20 mouse cellular contexts compared by ENCODE assay signal in the genomic region with DNA sequence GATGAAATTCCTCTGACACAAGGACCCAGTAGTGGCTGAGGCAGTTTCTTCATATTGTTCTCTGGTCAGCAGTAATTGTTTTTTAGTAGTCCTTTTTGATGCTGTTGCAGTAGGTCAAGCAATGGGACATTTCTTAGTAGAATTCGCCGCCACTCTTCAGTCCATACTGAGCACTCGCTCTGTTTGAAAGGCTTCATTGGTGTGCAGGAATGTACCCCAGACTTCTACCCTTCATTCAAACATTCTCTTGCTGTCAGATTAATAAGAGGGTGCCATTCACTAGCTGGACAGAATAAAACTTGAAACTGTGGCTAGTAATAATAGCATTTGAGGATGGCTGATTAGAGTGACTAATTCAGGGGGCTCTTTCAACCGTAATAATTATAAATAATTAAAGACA. TPM values are rescaled to one million over a fixed set of nuclear protein-coding genes. Genes with fewer than 3 reads are reported as not detected.
DNase-seq lines count a peak whose midpoint lies in the region; ATAC-seq and TF ChIP-seq lines count a peak whose summit lies in the region.
"Had no signal": no experiment of that assay in that cellular context is flagged by ENCODE, and none has a peak within 500 bp of the region (broad histone marks: within the 10 kb centered on the region; RNA-seq: fewer than 3 reads in every experiment).

No protein-coding gene starts in this region.

- no peaks in the 10 kb centered on the region for H3K4me1 ChIP-seq in hindbrain, embryonic 11.5 days (replicated peaks; ENCODE audit: control insufficient read depth, insufficient read depth, low read length)
- H3K4me1 ChIP-seq in hindbrain, embryonic 10.5 days (replicated peaks): peaks cover 39% of the 10 kb centered on the region
- no peaks in the 10 kb centered on the region; the same call in 1 of the 2 replicates for H3K4me1 ChIP-seq in forebrain, embryonic 16.5 days (replicated peaks; ENCODE audit: control insufficient read depth, insufficient read depth, low read length)
- 0 out of 2 replicates have a peak, but pooled peaks cover 10% of the 10 kb centered on the region for H3K4me1 ChIP-seq in kidney, embryonic 16.5 days (ENCODE audit: insufficient read depth, low read length)
- H3K4me1 ChIP-seq: embryonic facial prominence, embryonic 13.5 days; hindbrain, embryonic 15.5 days had no signal

- H3K27me3 ChIP-seq in hindbrain, embryonic 11.5 days (ENCODE audit: control insufficient read depth, insufficient read depth, low read length): no peaks in the 10 kb centered on the region
- no peaks in the 10 kb centered on the region for H3K27me3 ChIP-seq in hindbrain, embryonic 10.5 days (ENCODE audit: insufficient read depth, poor library complexity, severe bottlenecking)
- no peaks in the 10 kb centered on the region for H3K27me3 ChIP-seq in forebrain, embryonic 16.5 days (replicated peaks; ENCODE audit: control insufficient read depth, insufficient read depth, low read length)
- no peaks in the 10 kb centered on the region for H3K27me3 ChIP-seq in kidney, embryonic 16.5 days (ENCODE audit: insufficient read depth, low read length)
- H3K27me3 ChIP-seq: embryonic facial prominence, embryonic 13.5 days; heart, embryonic 15.5 days; hindbrain, embryonic 15.5 days had no signal

- no peak for DNase-seq in hindbrain, embryonic 11.5 days (ENCODE audit: low spot score)
- no peak for DNase-seq in hindbrain, embryonic 10.5 days (ENCODE audit: low spot score)
- DNase-seq in Muller cell, postnatal 12 days (ENCODE audit: inconsistent ontology term): peak; percentile 65
- peak; percentile 65 for DNase-seq in brain, embryonic 14.5 days (ENCODE audit: low read depth)
- DNase-seq: adrenal gland, adult 8-10 months; adrenal gland, postnatal 36 days; cerebellum, adult 11 months; cerebellum, adult 8-10 months; cerebellum, postnatal 14 days; embryo, embryonic 11 days; gastrocnemius, postnatal 14 days; heart, adult 2 months; heart, postnatal 14 days had no signal

- H3K4me2 ChIP-seq in hindbrain, embryonic 11.5 days (replicated peaks; ENCODE audit: low read depth, low read length): no peak overlapping the region
- no peak overlapping the region for H3K4me2 ChIP-seq in forebrain, embryonic 16.5 days (ENCODE audit: low read length)
- H3K4me2 ChIP-seq in kidney, embryonic 16.5 days (replicated peaks; ENCODE audit: low read depth, low read length): no peak overlapping the region
- H3K4me2 ChIP-seq: embryonic facial prominence, embryonic 13.5 days; heart, embryonic 11.5 days; heart, embryonic 15.5 days; hindbrain, embryonic 15.5 days had no signal

- WGBS in hindbrain, embryonic 11.5 days: 65% methylated on average over 4 of the region's 4 CpGs
- 42% methylated on average over 4 of the region's 4 CpGs for WGBS in hindbrain, embryonic 10.5 days
- 18% methylated on average over 4 of the region's 4 CpGs for WGBS in forebrain, embryonic 16.5 days
- WGBS in kidney, embryonic 16.5 days: 90% methylated on average over 4 of the region's 4 CpGs

- H3K27ac ChIP-seq in hindbrain, embryonic 11.5 days (ENCODE audit: low read depth, low read length): no peak overlapping the region
- no peak overlapping the region for H3K27ac ChIP-seq in hindbrain, embryonic 10.5 days
- H3K27ac ChIP-seq in forebrain, embryonic 16.5 days (ENCODE audit: low read length): no peak overlapping the region
- H3K27ac ChIP-seq in kidney, embryonic 16.5 days (ENCODE audit: low read length): no peak overlapping the region
- H3K27ac ChIP-seq: embryonic facial prominence, embryonic 13.5 days; heart, adult 2 months; heart, embryonic 15.5 days; hindbrain, embryonic 15.5 days had no signal

- H3K36me3 ChIP-seq in hindbrain, embryonic 11.5 days (ENCODE audit: control insufficient read depth, insufficient read depth, low read length): no peaks in the 10 kb centered on the region
- H3K36me3 ChIP-seq in hindbrain, embryonic 10.5 days: peaks cover 51% of the 10 kb centered on the region
- no peaks in the 10 kb centered on the region for H3K36me3 ChIP-seq in forebrain, embryonic 16.5 days (ENCODE audit: control insufficient read depth, insufficient read depth)
- peaks cover 10% of the 10 kb centered on the region; the same call in 1 of the 2 replicates for H3K36me3 ChIP-seq in kidney, embryonic 16.5 days (ENCODE audit: insufficient read depth, low read length)

- ATAC-seq in hindbrain, embryonic 11.5 days (ENCODE audit: low FRiP score): 0 out of 2 replicates have a peak, but pooled peaks have one; percentile 14
- peak; percentile 72; the same call in 1 of the 2 replicates for ATAC-seq in forebrain, embryonic 16.5 days
- no peak for ATAC-seq in kidney, embryonic 16.5 days (ENCODE audit: low FRiP score, low TSS enrichment)
- ATAC-seq: intestine, embryonic 16.5 days had no signal

- H3K9me3 ChIP-seq in hindbrain, embryonic 11.5 days (ENCODE audit: control insufficient read depth, low read length): no peaks in the 10 kb centered on the region
- H3K9me3 ChIP-seq in hindbrain, embryonic 10.5 days: no peaks in the 10 kb centered on the region
- H3K9me3 ChIP-seq in forebrain, embryonic 16.5 days (ENCODE audit: control insufficient read depth, low read length): no peaks in the 10 kb centered on the region
- no peaks in the 10 kb centered on the region for H3K9me3 ChIP-seq in kidney, embryonic 16.5 days (ENCODE audit: low read length)
- H3K9me3 ChIP-seq: embryonic facial prominence, embryonic 13.5 days; heart, embryonic 15.5 days; hindbrain, embryonic 15.5 days had no signal

- no peak overlapping the region for H3K9ac ChIP-seq in hindbrain, embryonic 11.5 days (ENCODE audit: low read depth, low read length)
- H3K9ac ChIP-seq in forebrain, embryonic 16.5 days (replicated peaks; ENCODE audit: low read depth, low read length): no peak overlapping the region
- no peak overlapping the region for H3K9ac ChIP-seq in kidney, embryonic 16.5 days (replicated peaks; ENCODE audit: low read length)
- H3K9ac ChIP-seq: embryonic facial prominence, embryonic 13.5 days; heart, embryonic 15.5 days; hindbrain, embryonic 15.5 days had no signal

- no peak overlapping the region for H3K4me3 ChIP-seq in hindbrain, embryonic 11.5 days (ENCODE audit: low read depth, low read length)
- no peak overlapping the region for H3K4me3 ChIP-seq in hindbrain, embryonic 10.5 days
- H3K4me3 ChIP-seq in forebrain, embryonic 16.5 days (replicated peaks; ENCODE audit: low read length): no peak overlapping the region
- H3K4me3 ChIP-seq in kidney, embryonic 16.5 days (ENCODE audit: low read length): no peak overlapping the region
- H3K4me3 ChIP-seq: embryonic facial prominence, embryonic 13.5 days; heart, adult 2 months; heart, embryonic 15.5 days; hindbrain, embryonic 15.5 days had no signal

- TF ChIP-seq CTCF in brain, embryonic 14.5 days (IDR thresholded peaks at IDR 0.05; ENCODE audit: borderline replicate concordance, extremely low read depth, insufficient read depth, insufficient read length): no peak

- no peak for TF ChIP-seq POLR2A in brain, embryonic 14.5 days (IDR thresholded peaks at IDR 0.05; ENCODE audit: borderline replicate concordance, extremely low read depth, insufficient read depth, insufficient read length, poor library complexity, severe bottlenecking)

RNA-seq across cellular contexts. Expression of gene Casd1, which starts 32.5 kb away (rescaled TPM):
- 51.0 and 54.2 TPM in 2 replicates for polyA plus RNA-seq in hindbrain, embryonic 11.5 days (2014; fragmentation: Nextera tagmentation; extraction: Ambion mirVana)
- polyA plus RNA-seq in hindbrain, embryonic 10.5 days (2016; fragmentation: Nextera tagmentation; extraction: Ambion mirVana): 33.8 and 36.4 TPM in 2 replicates
- polyA plus RNA-seq in brain, embryonic 14.5 days (2012; rRNA removed): 46.6 and 51.4 TPM in 2 replicates
- polyA plus RNA-seq in forebrain, embryonic 16.5 days (2015; fragmentation: Nextera tagmentation; extraction: Ambion mirVana): 36.8 and 41.7 TPM in 2 replicates
- 29.7 and 30.1 TPM in 2 replicates for polyA plus RNA-seq in kidney, embryonic 16.5 days (2015; fragmentation: Nextera tagmentation; extraction: Ambion mirVana)

Comparison
In these comparisons a context has a peak if more than half of its experiments do, and no peak if none do; other contexts are left out.
1. DNase-seq: peak in Muller cell, postnatal 12 days (single experiment) and brain, embryonic 14.5 days (single experiment); none in hindbrain, embryonic 11.5 days (single experiment) and hindbrain, embryonic 10.5 days (single experiment).